Mouse (Mus musculus): Measurements from ENCODE around the gene Csnk1e. TPM values are rescaled to one million over a fixed set of nuclear protein-coding genes. Genes with fewer than 3 reads are reported as not detected.

Csnk1e gene
- polyA plus RNA-seq, 1 experiment, result 31.5 TPM

DNA sequence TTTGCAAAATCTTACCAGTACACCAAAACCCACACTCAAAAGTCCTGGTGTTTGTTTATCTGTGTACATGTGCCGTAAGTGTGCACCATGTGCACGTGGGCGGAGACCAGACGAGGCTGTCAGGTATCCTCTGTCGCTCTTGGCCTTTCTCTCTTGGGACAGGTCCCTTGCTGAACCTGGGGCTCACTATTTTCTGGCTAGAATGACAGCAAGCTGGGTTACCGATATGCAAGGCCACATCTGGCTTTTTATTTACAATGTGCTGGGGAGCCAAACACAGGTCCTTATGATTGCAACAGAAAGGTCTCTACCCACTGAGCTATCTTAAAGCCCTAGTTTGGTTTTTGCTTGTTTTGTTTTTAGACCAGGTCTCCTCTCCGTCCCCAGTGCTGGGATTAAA lies 67.8 kb downstream of the Csnk1e start:
- Histone ChIP-seq H3K4me1 (ENCODE audit: control insufficient read depth, insufficient read depth, low read length) (peaks cover 30% of the 10 kb centered on the region), H3K27me3 (replicated peaks; ENCODE audit: control insufficient read depth, insufficient read depth, low read length) (no peaks in the 10 kb centered on the region), H3K27ac (ENCODE audit: insufficient read depth, low read depth, low read length) (no peak overlapping the region), H3K4me3 (ENCODE audit: insufficient read depth, low read depth, low read length) (no peak overlapping the region), H3K36me3 (ENCODE audit: control insufficient read depth, insufficient read depth, low read length) (no peaks in the 10 kb centered on the region)
- TF ChIP-seq POLR2A (IDR thresholded peaks at IDR 0.05; ENCODE audit: low read depth, low read length), result no peak
- no peak for TF ChIP-seq CTCF (conservative IDR thresholded peaks at IDR 0.05; ENCODE audit: insufficient read depth, insufficient read length, low read depth, low read length)
- 83% methylated on average over 7 of the region's 7 CpGs for WGBS
- DNase-seq, result no peak

- Histone ChIP-seq H3K4me3 (ENCODE audit: insufficient read depth, low read depth, low read length) (no peak overlapping the region), H3K36me3 (ENCODE audit: control insufficient read depth, insufficient read depth, low read length) (no peaks in the 10 kb centered on the region), H3K27me3 (replicated peaks; ENCODE audit: control insufficient read depth, insufficient read depth, low read length) (no peaks in the 10 kb centered on the region), H3K4me1 (ENCODE audit: control insufficient read depth, insufficient read depth, low read length) (peaks cover 25% of the 10 kb centered on the region), H3K27ac (ENCODE audit: insufficient read depth, low read depth, low read length) (peak overlapping the region; percentile 5; the same call in 1 of the 2 replicates)
- 56% methylated on average over 6 of the region's 6 CpGs for WGBS
- DNase-seq, result no peak
- no peak for TF ChIP-seq POLR2A (IDR thresholded peaks at IDR 0.05; ENCODE audit: low read depth, low read length)
- no peak for TF ChIP-seq CTCF (conservative IDR thresholded peaks at IDR 0.05; ENCODE audit: insufficient read depth, insufficient read length, low read depth, low read length)
Measured at GRCm38 (mm10) chr15:79387081-79387480, 68.3 kb downstream of the Csnk1e start.

DNA sequence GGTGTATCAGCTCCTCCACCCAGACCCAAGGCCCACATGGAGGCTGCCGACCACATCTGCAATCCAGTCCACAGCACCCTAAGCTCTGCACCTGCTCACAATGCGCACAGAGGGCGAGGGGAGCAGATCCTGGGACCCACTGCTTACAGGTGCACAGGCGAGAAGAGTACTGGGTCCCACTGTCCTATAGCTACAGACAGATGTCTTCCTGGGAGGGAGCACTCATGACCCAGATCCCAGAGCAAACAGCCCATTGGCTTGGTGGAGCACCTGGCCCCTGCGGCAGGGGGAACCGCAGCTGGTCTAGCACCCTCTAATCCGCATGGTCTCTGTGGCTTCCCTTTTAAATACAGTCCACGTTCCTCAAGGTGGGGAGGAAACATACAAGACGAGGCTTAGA lies 73.7 kb downstream of the Csnk1e start:
- Histone ChIP-seq H3K27ac (ENCODE audit: insufficient read depth, low read depth, low read length) (no peak overlapping the region), H3K4me3 (ENCODE audit: insufficient read depth, low read depth, low read length) (no peak overlapping the region), H3K36me3 (ENCODE audit: control insufficient read depth, insufficient read depth, low read length) (no peaks in the 10 kb centered on the region), H3K4me1 (ENCODE audit: control insufficient read depth, insufficient read depth, low read length) (no peaks in the 10 kb centered on the region; the same call in 1 of the 2 replicates), H3K27me3 (replicated peaks; ENCODE audit: control insufficient read depth, insufficient read depth, low read length) (no peaks in the 10 kb centered on the region)
- WGBS, result 87% methylated on average over 9 of the region's 9 CpGs
- no peak for TF ChIP-seq CTCF (conservative IDR thresholded peaks at IDR 0.05; ENCODE audit: insufficient read depth, insufficient read length, low read depth, low read length)
- TF ChIP-seq POLR2A (IDR thresholded peaks at IDR 0.05; ENCODE audit: low read depth, low read length), result no peak
- DNase-seq, result no peak

GRCm38 (mm10) chr15:79380468-79381444 lies 74.6 kb downstream of the Csnk1e start:
- Histone ChIP-seq H3K4me3 (ENCODE audit: insufficient read depth, low read depth, low read length) (no peak overlapping the region), H3K36me3 (ENCODE audit: control insufficient read depth, insufficient read depth, low read length) (no peaks in the 10 kb centered on the region), H3K27ac (ENCODE audit: insufficient read depth, low read depth, low read length) (no peak overlapping the region), H3K4me1 (ENCODE audit: control insufficient read depth, insufficient read depth, low read length) (no peaks in the 10 kb centered on the region; the same call in 1 of the 2 replicates), H3K27me3 (replicated peaks; ENCODE audit: control insufficient read depth, insufficient read depth, low read length) (no peaks in the 10 kb centered on the region)
- 51% methylated on average over 23 of the region's 23 CpGs for WGBS
- peak; percentile 80 for DNase-seq
- TF ChIP-seq CTCF (conservative IDR thresholded peaks at IDR 0.05; ENCODE audit: insufficient read depth, insufficient read length, low read depth, low read length) (peak; percentile 92), POLR2A (IDR thresholded peaks at IDR 0.05; ENCODE audit: low read depth, low read length) (no peak)

GRCm38 (mm10) chr15:79379658-79380057 lies 75.7 kb downstream of the Csnk1e start:
- no peaks in the 10 kb centered on the region for H3K27me3 ChIP-seq (replicated peaks; ENCODE audit: control insufficient read depth, insufficient read depth, low read length)
- DNase-seq, result no peak
- H3K4me1 ChIP-seq (ENCODE audit: control insufficient read depth, insufficient read depth, low read length), result no peaks in the 10 kb centered on the region; the same call in 1 of the 2 replicates
- no peak for TF ChIP-seq POLR2A (IDR thresholded peaks at IDR 0.05; ENCODE audit: low read depth, low read length)
- no peak for TF ChIP-seq CTCF (conservative IDR thresholded peaks at IDR 0.05; ENCODE audit: insufficient read depth, insufficient read length, low read depth, low read length)
- H3K36me3 ChIP-seq (ENCODE audit: control insufficient read depth, insufficient read depth, low read length), result no peaks in the 10 kb centered on the region
- H3K4me3 ChIP-seq (ENCODE audit: insufficient read depth, low read depth, low read length), result no peak overlapping the region
- H3K27ac ChIP-seq (ENCODE audit: insufficient read depth, low read depth, low read length), result no peak overlapping the region
- 75% methylated on average over 7 of the region's 7 CpGs for whole genome bisulfite sequencing

- Histone ChIP-seq H3K36me3 (ENCODE audit: control insufficient read depth, insufficient read depth, low read length) (no peaks in the 10 kb centered on the region), H3K27me3 (replicated peaks; ENCODE audit: control insufficient read depth, insufficient read depth, low read length) (no peaks in the 10 kb centered on the region), H3K4me1 (ENCODE audit: control insufficient read depth, insufficient read depth, low read length) (no peaks in the 10 kb centered on the region; the same call in 1 of the 2 replicates), H3K4me3 (ENCODE audit: insufficient read depth, low read depth, low read length) (no peak overlapping the region), H3K27ac (ENCODE audit: insufficient read depth, low read depth, low read length) (no peak overlapping the region)
- TF ChIP-seq POLR2A (IDR thresholded peaks at IDR 0.05; ENCODE audit: low read depth, low read length) (no peak), CTCF (conservative IDR thresholded peaks at IDR 0.05; ENCODE audit: insufficient read depth, insufficient read length, low read depth, low read length) (no peak)
- no peak for DNase-seq
- WGBS, result 94% methylated on average over 10 of the region's 10 CpGs
Measured at GRCm38 (mm10) chr15:79378608-79379007, 76.8 kb downstream of the Csnk1e start.

GRCm38 (mm10) chr15:79377681-79378080 lies 77.7 kb downstream of the Csnk1e start:
- peak; percentile 81 for DNase-seq

More at GRCm38 (mm10) chr15:79377681-79378080, 77.7 kb downstream of the Csnk1e start:
- Histone ChIP-seq H3K36me3 (ENCODE audit: control insufficient read depth, insufficient read depth, low read length) (no peaks in the 10 kb centered on the region), H3K27ac (ENCODE audit: insufficient read depth, low read depth, low read length) (peak overlapping the region; percentile 59), H3K27me3 (replicated peaks; ENCODE audit: control insufficient read depth, insufficient read depth, low read length) (no peaks in the 10 kb centered on the region), H3K4me3 (ENCODE audit: insufficient read depth, low read depth, low read length) (no peak overlapping the region), H3K4me1 (ENCODE audit: control insufficient read depth, insufficient read depth, low read length) (no peaks in the 10 kb centered on the region; the same call in 1 of the 2 replicates)
- TF ChIP-seq CTCF (conservative IDR thresholded peaks at IDR 0.05; ENCODE audit: insufficient read depth, insufficient read length, low read depth, low read length) (peak; percentile 63), POLR2A (IDR thresholded peaks at IDR 0.05; ENCODE audit: low read depth, low read length) (no peak)
- WGBS, result 57% methylated on average over 6 of the region's 6 CpGs
